Mouse (Mus musculus) cerebellum, adult 2 months (tissue): Measurements from ENCODE around the gene Col4a2.

Source experiments
- CTCF ChIP-seq: fragments of 200-500 bp; IDR thresholded peaks from 2 replicates; pipeline ENCODE4 v1.5.1; 2011; ENCODE audit warnings: low read depth, mild to moderate bottlenecking, control low read depth, low read length, moderate library complexity, borderline replicate concordance; ENCODE audit not compliant: insufficient read depth
- POLR2A ChIP-seq: fragments of 200-500 bp; IDR thresholded peaks from 2 replicates; pipeline ENCODE4 v1.6.1; 2011; ENCODE audit warnings: low read length, control low read depth, borderline replicate concordance; ENCODE audit not compliant: insufficient read depth

GRCm38 (mm10) chr8:11322724-11323585 lies 10.3 kb downstream of the Col4a2 start:
- no peak for TF ChIP-seq CTCF
- no peak for TF ChIP-seq POLR2A
